Mouse (Mus musculus) hindbrain, embryonic 12.5 days (tissue): Measurements from ENCODE around the gene Ubl7. TPM values are rescaled to one million over a fixed set of nuclear protein-coding genes. Genes with fewer than 3 reads are reported as not detected.

ENCODE experiments used
- ATAC-seq: fragments of 200-750 bp; cut with Nextera tagmentation; 2 replicates; pipeline ENCODE4 v1.8.0; 2017; ENCODE audit warnings: moderate TSS enrichment; ENCODE audit not compliant: low FRiP score
- H3K27ac ChIP-seq: fragments of 300-500 bp; sonication (generic); 2 replicates; pipeline ENCODE4 v1.5.1; 2016; ENCODE audit warnings: mild to moderate bottlenecking
- H3K27me3 ChIP-seq: fragments of 300-500 bp; sonication (generic); 2 replicates; pipeline ENCODE4 v1.6.1; 2016; ENCODE audit warnings: mild to moderate bottlenecking
- H3K36me3 ChIP-seq: fragments of 300-500 bp; sonication (generic); 2 replicates; pipeline ENCODE4 v1.6.1; 2016; ENCODE audit warnings: mild to moderate bottlenecking
- H3K4me1 ChIP-seq: fragments of 300-500 bp; sonication (generic); 2 replicates; pipeline ENCODE4 v1.6.1; 2016
- H3K4me2 ChIP-seq: fragments of 300-500 bp; sonication (generic); replicated peaks from 2 replicates; pipeline ENCODE4 v1.6.1; 2016; ENCODE audit warnings: mild to moderate bottlenecking
- H3K4me3 ChIP-seq: fragments of 300-500 bp; sonication (generic); 2 replicates; pipeline ENCODE4 v1.5.1; 2016; ENCODE audit warnings: mild to moderate bottlenecking
- H3K9ac ChIP-seq: fragments of 300-500 bp; sonication (generic); 2 replicates; pipeline ENCODE4 v1.6.1; 2016; ENCODE audit warnings: mild to moderate bottlenecking, moderate library complexity
- H3K9me3 ChIP-seq: fragments of 300-500 bp; sonication (generic); replicated peaks from 2 replicates; pipeline ENCODE4 v1.6.1; 2016; ENCODE audit warnings: mild to moderate bottlenecking
- WGBS: fragments of 180-500 bp; shearing (Covaris S2); methylation state at CpG from one replicate; pipeline ENCODE4 v1.1.7; 2016; 5-methylcytosine and 5-hydroxymethylcytosine counted together
- polyA plus RNA-seq: library from polyadenylated mRNA; unstranded; fragments of >200 nt; fragmentation: Nextera tagmentation; extraction: Ambion mirVana; gene quantifications from 2 replicates; pipeline ENCODE4 v1.2.1, GENCODE M21; 2016

The Ubl7 gene
- polyA plus RNA-seq, 1 experiment from 2014 or later: 143 TPM

- Histone ChIP-seq H3K9me3 (no peaks in the 10 kb centered on the region), H3K4me2 (no peak overlapping the region), H3K4me3 (no peak overlapping the region), H3K36me3 (peaks cover 13% of the 10 kb centered on the region; the same call in 1 of the 2 replicates), H3K27me3 (no peaks in the 10 kb centered on the region; the same call in 1 of the 2 replicates), H3K4me1 (peaks cover 19% of the 10 kb centered on the region), H3K9ac (no peak overlapping the region), H3K27ac (no peak overlapping the region)
- no peak for ATAC-seq
- 73% methylated on average over 6 of the region's 6 CpGs for WGBS
Observed at GRCm38 (mm10) chr9:57964528-57965250, 53.9 kb downstream of the Ubl7 start.

DNA sequence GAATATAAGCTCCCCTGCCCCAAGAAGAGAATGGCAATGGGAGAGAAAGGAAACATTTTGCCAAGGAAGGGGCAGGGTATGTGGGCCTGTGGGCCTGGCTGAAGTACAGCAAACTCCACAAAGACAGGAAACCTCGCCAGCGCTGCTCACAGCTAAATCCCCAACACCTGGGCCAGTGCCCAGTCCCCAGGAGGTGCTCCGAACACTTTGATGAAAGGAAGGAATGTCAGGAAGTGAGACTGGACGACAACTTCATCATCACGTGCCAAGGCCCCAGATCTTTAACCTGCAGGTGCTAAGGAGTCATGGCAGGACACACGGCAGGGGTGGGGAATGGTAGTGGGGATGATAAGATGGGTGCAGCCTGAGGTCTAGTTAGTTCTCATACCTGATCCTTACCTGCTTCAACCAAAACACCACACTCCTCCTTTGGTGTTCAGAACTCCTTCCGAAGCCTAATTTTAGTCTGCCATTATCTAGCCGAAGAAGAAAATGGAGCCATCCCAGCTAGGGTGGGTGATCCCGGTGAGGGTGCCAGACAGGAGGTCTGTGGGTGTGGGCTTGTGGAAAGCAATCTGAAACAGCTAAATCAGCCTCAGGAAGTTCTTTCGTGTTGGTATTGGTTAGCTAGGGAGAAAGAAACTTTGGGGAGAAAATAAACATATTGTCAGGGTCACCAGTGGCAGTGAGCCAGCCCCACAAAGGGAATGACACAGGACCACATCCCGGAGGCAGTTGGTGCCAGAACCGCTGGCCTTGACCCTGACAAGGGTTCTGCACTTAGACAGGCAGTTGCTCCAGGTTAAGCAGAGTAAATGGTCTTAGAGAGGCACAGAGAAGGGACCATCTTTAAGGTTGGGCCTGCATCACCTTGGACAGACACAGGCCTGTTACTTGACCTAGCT is 54.8 kb downstream of the Ubl7 start:
- 80% methylated on average over 12 of the region's 12 CpGs for WGBS
- Histone ChIP-seq H3K27ac (no peak overlapping the region), H3K4me3 (no peak overlapping the region), H3K4me2 (no peak overlapping the region), H3K4me1 (peaks cover 19% of the 10 kb centered on the region), H3K9me3 (no peaks in the 10 kb centered on the region), H3K27me3 (no peaks in the 10 kb centered on the region; the same call in 1 of the 2 replicates), H3K36me3 (peaks cover 8% of the 10 kb centered on the region; the same call in 1 of the 2 replicates), H3K9ac (no peak overlapping the region)
- no peak for ATAC-seq

GRCm38 (mm10) chr9:57967237-57967960 is 56.6 kb downstream of the Ubl7 start:
- 75% methylated on average over 14 of the region's 14 CpGs for WGBS
- Histone ChIP-seq H3K27ac (no peak overlapping the region), H3K9me3 (no peaks in the 10 kb centered on the region)

DNA sequence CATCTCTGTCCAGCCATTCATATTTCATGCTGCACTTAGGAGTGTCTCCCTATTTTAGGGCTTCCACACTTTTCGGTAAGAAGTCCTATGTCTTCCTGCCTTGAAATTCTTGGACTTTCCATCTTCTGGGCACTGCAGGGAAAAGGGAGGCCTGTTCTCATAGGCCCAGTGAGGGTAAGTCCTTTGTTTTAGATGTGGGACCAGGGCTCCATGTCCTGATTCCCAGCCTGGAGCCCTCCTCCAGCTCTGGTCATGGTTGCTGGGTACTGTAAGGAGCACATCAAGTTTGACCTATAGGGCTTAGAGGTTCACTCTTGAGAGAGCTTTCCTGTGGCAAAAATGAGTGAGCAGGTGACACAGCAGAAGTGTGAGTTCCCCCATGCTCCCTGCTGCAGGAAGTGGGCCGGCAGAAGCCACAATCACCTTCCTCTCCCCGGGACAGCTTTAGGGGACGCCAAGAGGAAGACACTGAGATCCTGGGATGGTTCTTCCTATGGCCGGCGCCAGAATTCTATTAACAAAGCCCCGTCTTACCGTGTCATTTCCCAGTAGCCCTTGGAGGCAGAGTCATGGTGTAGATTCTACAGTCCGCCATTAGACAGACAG is 57.5 kb downstream of the Ubl7 start:
- H3K9me3 ChIP-seq: no peaks in the 10 kb centered on the region
- no peak overlapping the region for H3K9ac ChIP-seq
- H3K4me2 ChIP-seq: no peak overlapping the region
- 85% methylated on average over 9 of the region's 9 CpGs for WGBS
- ATAC-seq: no peak
- peaks cover 9% of the 10 kb centered on the region for H3K4me1 ChIP-seq
- no peak overlapping the region for H3K4me3 ChIP-seq
- H3K27me3 ChIP-seq: no peaks in the 10 kb centered on the region; the same call in 1 of the 2 replicates
- no peak overlapping the region for H3K27ac ChIP-seq
- H3K36me3 ChIP-seq: no peaks in the 10 kb centered on the region

More at GRCm38 (mm10) chr9:57967237-57967960, 56.6 kb downstream of the Ubl7 start:
- no peak overlapping the region for H3K4me2 ChIP-seq
- no peak overlapping the region for H3K4me3 ChIP-seq
- ATAC-seq: no peak
- no peaks in the 10 kb centered on the region; the same call in 1 of the 2 replicates for H3K27me3 ChIP-seq
- peaks cover 14% of the 10 kb centered on the region for H3K4me1 ChIP-seq
- no peak overlapping the region for H3K9ac ChIP-seq
- H3K36me3 ChIP-seq: no peaks in the 10 kb centered on the region

DNA sequence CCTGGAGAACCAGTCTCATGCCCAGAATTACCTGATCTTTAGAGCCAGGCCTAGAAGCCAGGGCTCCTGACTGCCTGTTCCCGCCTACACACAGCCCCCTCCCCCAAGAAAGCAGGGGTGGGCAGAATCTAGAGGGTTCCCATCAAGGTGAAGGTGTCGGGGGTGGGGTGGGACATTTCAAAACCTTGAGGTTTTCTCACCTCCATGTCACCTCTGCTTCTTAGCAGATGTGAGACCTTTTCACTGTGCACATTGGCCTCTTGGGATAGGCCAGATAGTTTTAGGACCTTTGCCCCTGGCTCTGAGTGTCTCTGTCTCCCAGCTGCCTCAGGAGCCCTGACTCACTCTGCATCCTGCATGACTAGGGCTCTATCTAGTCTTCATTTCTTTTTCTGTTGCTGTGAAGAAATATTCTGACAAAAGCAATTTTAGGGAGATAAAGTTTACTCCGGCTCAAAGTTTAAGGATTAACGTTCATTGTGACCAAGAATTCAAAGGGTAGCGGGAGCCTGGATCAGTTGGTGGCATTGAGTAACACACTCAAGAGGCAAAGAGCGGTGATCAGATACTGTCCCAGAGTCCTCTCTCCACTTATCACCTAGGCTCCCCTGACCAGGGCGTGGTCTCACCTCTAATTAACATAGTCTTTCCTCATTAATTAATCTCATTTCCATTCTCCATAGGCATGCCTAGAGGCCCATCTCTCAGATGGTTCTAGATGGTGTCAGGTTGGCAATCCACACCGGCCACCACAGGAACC is 58.2 kb downstream of the Ubl7 start:
- Histone ChIP-seq H3K9ac (no peak overlapping the region), H3K27ac (no peak overlapping the region), H3K9me3 (no peaks in the 10 kb centered on the region), H3K4me1 (peaks cover 9% of the 10 kb centered on the region), H3K27me3 (no peaks in the 10 kb centered on the region; the same call in 1 of the 2 replicates), H3K36me3 (no peaks in the 10 kb centered on the region), H3K4me3 (no peak overlapping the region), H3K4me2 (no peak overlapping the region)
- ATAC-seq: no peak
- WGBS: 91% methylated on average over 8 of the region's 8 CpGs

- peaks cover 3% of the 10 kb centered on the region; the same call in 1 of the 2 replicates for H3K4me1 ChIP-seq
- H3K36me3 ChIP-seq: no peaks in the 10 kb centered on the region
- no peak overlapping the region for H3K4me3 ChIP-seq
- H3K9me3 ChIP-seq: no peaks in the 10 kb centered on the region
- no peak overlapping the region for H3K4me2 ChIP-seq
- no peak for ATAC-seq
- 68% methylated on average over 11 of the region's 11 CpGs for WGBS
- H3K27ac ChIP-seq: no peak overlapping the region
- no peak overlapping the region for H3K9ac ChIP-seq
- no peaks in the 10 kb centered on the region; the same call in 1 of the 2 replicates for H3K27me3 ChIP-seq
Observed at GRCm38 (mm10) chr9:57969736-57970495, 59.1 kb downstream of the Ubl7 start.

GRCm38 (mm10) chr9:57971413-57971812 is 60.6 kb downstream of the Ubl7 start:
- Histone ChIP-seq H3K9ac (no peak overlapping the region), H3K4me2 (no peak overlapping the region)
- WGBS: 90% methylated on average over 5 of the region's 5 CpGs

GRCm38 (mm10) chr9:57972141-57972591 is 61.4 kb downstream of the Ubl7 start:
- WGBS: 61% methylated on average over 9 of the region's 9 CpGs
- Histone ChIP-seq H3K36me3 (no peaks in the 10 kb centered on the region), H3K27ac (no peak overlapping the region), H3K9me3 (no peaks in the 10 kb centered on the region), H3K4me1 (peaks cover 3% of the 10 kb centered on the region; the same call in 1 of the 2 replicates), H3K4me3 (no peak overlapping the region), H3K27me3 (no peaks in the 10 kb centered on the region), H3K4me2 (no peak overlapping the region), H3K9ac (no peak overlapping the region)
- no peak for ATAC-seq

More at GRCm38 (mm10) chr9:57971413-57971812, 60.6 kb downstream of the Ubl7 start:
- Histone ChIP-seq H3K27me3 (no peaks in the 10 kb centered on the region), H3K9me3 (no peaks in the 10 kb centered on the region), H3K4me1 (peaks cover 3% of the 10 kb centered on the region; the same call in 1 of the 2 replicates), H3K27ac (no peak overlapping the region), H3K4me3 (no peak overlapping the region), H3K36me3 (no peaks in the 10 kb centered on the region)
- no peak for ATAC-seq

GRCm38 (mm10) chr9:57972776-57973439 is 62.1 kb downstream of the Ubl7 start:
- Histone ChIP-seq H3K9me3 (no peaks in the 10 kb centered on the region), H3K36me3 (no peaks in the 10 kb centered on the region), H3K27ac (no peak overlapping the region), H3K4me2 (no peak overlapping the region), H3K9ac (no peak overlapping the region), H3K27me3 (no peaks in the 10 kb centered on the region), H3K4me3 (no peak overlapping the region), H3K4me1 (no peaks in the 10 kb centered on the region)
- WGBS: 65% methylated on average over 9 of the region's 9 CpGs
- no peak for ATAC-seq

GRCm38 (mm10) chr9:57973440-57974066 is 62.8 kb downstream of the Ubl7 start:
- H3K9ac ChIP-seq: no peak overlapping the region
- no peaks in the 10 kb centered on the region for H3K36me3 ChIP-seq
- H3K27ac ChIP-seq: no peak overlapping the region
- H3K27me3 ChIP-seq: no peaks in the 10 kb centered on the region
- no peaks in the 10 kb centered on the region for H3K4me1 ChIP-seq
- H3K4me2 ChIP-seq: no peak overlapping the region
- WGBS: 83% methylated on average over 6 of the region's 6 CpGs
- no peak overlapping the region for H3K4me3 ChIP-seq
- H3K9me3 ChIP-seq: no peaks in the 10 kb centered on the region
- ATAC-seq: no peak
